Mouse (Mus musculus) neural tube, embryonic 12.5 days (tissue): ENCODE measurements at regions not wholly inside any gene's neighbourhood (a gene's known extent, or its start where the extent isn't known, plus 50 kb on each side); places are given as distances from the start of the nearest gene placed in this dataset.

ENCODE experiments used
- ATAC-seq: fragments of 200-750 bp; cut with Nextera tagmentation; 2 replicates; pipeline ENCODE4 v1.8.0; 2017; ENCODE audit warnings: low read depth, mild to moderate bottlenecking, moderate TSS enrichment, moderate library complexity; ENCODE audit not compliant: low FRiP score
- H3K27ac ChIP-seq: fragments of 300-500 bp; sonication (generic); 2 replicates; pipeline ENCODE4 v1.5.1; 2016
- H3K27me3 ChIP-seq: fragments of 300-500 bp; sonication (generic); replicated peaks from 2 replicates; pipeline ENCODE4 v1.6.1; 2016; ENCODE audit warnings: mild to moderate bottlenecking
- H3K36me3 ChIP-seq: fragments of 300-500 bp; sonication (generic); 2 replicates; pipeline ENCODE4 v1.6.1; 2016; ENCODE audit warnings: mild to moderate bottlenecking
- H3K4me1 ChIP-seq: fragments of 300-500 bp; sonication (generic); 2 replicates; pipeline ENCODE4 v1.6.1; 2016
- H3K4me2 ChIP-seq: fragments of 300-500 bp; sonication (generic); replicated peaks from 2 replicates; pipeline ENCODE4 v1.6.1; 2016; ENCODE audit warnings: mild to moderate bottlenecking
- H3K4me3 ChIP-seq: fragments of 300-500 bp; sonication (generic); 2 replicates; pipeline ENCODE4 v1.5.1; 2016
- H3K9ac ChIP-seq: fragments of 300-500 bp; sonication (generic); 2 replicates; pipeline ENCODE4 v1.6.1; 2016; ENCODE audit warnings: mild to moderate bottlenecking
- H3K9me3 ChIP-seq: fragments of 300-500 bp; sonication (generic); 2 replicates; pipeline ENCODE4 v1.6.1; 2016; ENCODE audit warnings: mild to moderate bottlenecking
- WGBS: fragments of 180-500 bp; shearing (Covaris S2); methylation state at CpG from one replicate; pipeline ENCODE4 v1.1.7; 2016; 5-methylcytosine and 5-hydroxymethylcytosine counted together

GRCm38 (mm10) chr14:112142668-112143067 is 467.8 kb downstream of the Slitrk5 start:
- Histone ChIP-seq H3K4me2 (no peak overlapping the region), H3K9ac (no peak overlapping the region), H3K4me3 (no peak overlapping the region), H3K9me3 (no peaks in the 10 kb centered on the region), H3K4me1 (no peaks in the 10 kb centered on the region), H3K36me3 (no peaks in the 10 kb centered on the region), H3K27ac (no peak overlapping the region), H3K27me3 (no peaks in the 10 kb centered on the region)
- 0 out of 2 replicates have a peak, but pooled peaks have one; percentile 41 for ATAC-seq
- WGBS, result 92% methylated on average over 4 of the region's 4 CpGs

GRCm38 (mm10) chr14:112153950-112154349 is 479.1 kb downstream of the Slitrk5 start:
- no peaks in the 10 kb centered on the region for H3K4me1 ChIP-seq
- WGBS, result 85% methylated on average over 3 of the region's 3 CpGs
- no peak for ATAC-seq

More at GRCm38 (mm10) chr14:112153950-112154349, 479.1 kb downstream of the Slitrk5 start:
- no peaks in the 10 kb centered on the region for H3K36me3 ChIP-seq
- H3K4me3 ChIP-seq, result no peak overlapping the region
- no peak overlapping the region for H3K27ac ChIP-seq
- H3K9ac ChIP-seq, result no peak overlapping the region
- no peaks in the 10 kb centered on the region for H3K9me3 ChIP-seq
- no peak overlapping the region for H3K4me2 ChIP-seq
- H3K27me3 ChIP-seq, result no peaks in the 10 kb centered on the region
